Mouse (Mus musculus): Measurements from ENCODE around the gene Map4.

- peak; percentile 82 for TF ChIP-seq CTCF (IDR thresholded peaks at IDR 0.05; ENCODE audit: low read depth)
- no peak for TF ChIP-seq EP300 (IDR thresholded peaks at IDR 0.05; ENCODE audit: low read depth)
These were observed 54.2 kb downstream of the Map4 start for GRCm38 (mm10) chr9:109985416-109985815.

All from liver, embryonic 14.5 days (tissue).